Mouse (Mus musculus) embryonic facial prominence, embryonic 12.5 days (tissue): ENCODE results near the gene Tmem125. TPM values are rescaled to one million over a fixed set of nuclear protein-coding genes. Genes with fewer than 3 reads are reported as not detected.
"Not testable (repeated sequence)": the region's sequence is repeated elsewhere in the genome, so short reads cannot be mapped to it uniquely, and the experiment has no call there.

ENCODE experiments used
- ATAC-seq: fragments of 200-750 bp; cut with Nextera tagmentation; 2 replicates; pipeline ENCODE4 v1.8.0; 2017; ENCODE audit not compliant: insufficient number of reproducible peaks, insufficient read depth, low FRiP score, low TSS enrichment
- H3K27ac ChIP-seq: fragments of 300-500 bp; sonication (generic); 2 replicates; pipeline ENCODE4 v1.5.1; 2016; ENCODE audit warnings: mild to moderate bottlenecking
- H3K27me3 ChIP-seq: fragments of 300-500 bp; sonication (generic); 2 replicates; pipeline ENCODE4 v1.6.1; 2016; ENCODE audit warnings: mild to moderate bottlenecking, moderate library complexity
- H3K36me3 ChIP-seq: fragments of 300-500 bp; sonication (generic); 2 replicates; pipeline ENCODE4 v1.6.1; 2016; ENCODE audit warnings: mild to moderate bottlenecking
- H3K4me1 ChIP-seq: fragments of 300-500 bp; sonication (generic); 2 replicates; pipeline ENCODE4 v1.6.1; 2016
- H3K4me2 ChIP-seq: fragments of 300-500 bp; sonication (generic); replicated peaks from 2 replicates; pipeline ENCODE4 v1.6.1; 2016; ENCODE audit warnings: mild to moderate bottlenecking, moderate library complexity
- H3K4me3 ChIP-seq: fragments of 300-500 bp; sonication (generic); 2 replicates; pipeline ENCODE4 v1.5.1; 2016; ENCODE audit warnings: mild to moderate bottlenecking
- H3K9ac ChIP-seq: fragments of 300-500 bp; sonication (generic); 2 replicates; pipeline ENCODE4 v1.6.1; 2016; ENCODE audit warnings: mild to moderate bottlenecking, moderate library complexity
- H3K9me3 ChIP-seq: fragments of 300-500 bp; sonication (generic); 2 replicates; pipeline ENCODE4 v1.6.1; 2016; ENCODE audit warnings: mild to moderate bottlenecking, moderate library complexity
- WGBS: fragments of 180-500 bp; shearing (Covaris S2); methylation state at CpG from one replicate; pipeline ENCODE4 v1.1.7; 2016; 5-methylcytosine and 5-hydroxymethylcytosine counted together
- polyA plus RNA-seq: library from polyadenylated mRNA; unstranded; fragments of >200 nt; fragmentation: Nextera tagmentation; extraction: Ambion mirVana; gene quantifications from 2 replicates; pipeline ENCODE4 v1.2.1, GENCODE M21; 2016

Gene Tmem125
- polyA plus RNA-seq, 1 experiment from 2014 or later: 0.87 TPM

- no peaks in the 10 kb centered on the region for H3K27me3 ChIP-seq
- H3K4me3 ChIP-seq: no peak overlapping the region
- no peak overlapping the region for H3K4me2 ChIP-seq
- ATAC-seq: no peak
- no peaks in the 10 kb centered on the region for H3K4me1 ChIP-seq
- no peaks in the 10 kb centered on the region for H3K36me3 ChIP-seq
- no peaks in the 10 kb centered on the region for H3K9me3 ChIP-seq
- 0 out of 2 replicates have a peak overlapping the region, but pooled peaks have one; percentile 2 for H3K27ac ChIP-seq
- H3K9ac ChIP-seq: no peak overlapping the region
- 69% methylated on average over 13 of the region's 13 CpGs for WGBS
Observed at GRCm38 (mm10) chr4:118564062-118564925, 20.4 kb upstream of the Tmem125 start.

- WGBS: 66% methylated on average over 3 of the region's 3 CpGs
- no peak overlapping the region for H3K4me2 ChIP-seq
- no peak overlapping the region for H3K4me3 ChIP-seq
Observed at GRCm38 (mm10) chr4:118553039-118553649, 9.3 kb upstream of the Tmem125 start.

DNA sequence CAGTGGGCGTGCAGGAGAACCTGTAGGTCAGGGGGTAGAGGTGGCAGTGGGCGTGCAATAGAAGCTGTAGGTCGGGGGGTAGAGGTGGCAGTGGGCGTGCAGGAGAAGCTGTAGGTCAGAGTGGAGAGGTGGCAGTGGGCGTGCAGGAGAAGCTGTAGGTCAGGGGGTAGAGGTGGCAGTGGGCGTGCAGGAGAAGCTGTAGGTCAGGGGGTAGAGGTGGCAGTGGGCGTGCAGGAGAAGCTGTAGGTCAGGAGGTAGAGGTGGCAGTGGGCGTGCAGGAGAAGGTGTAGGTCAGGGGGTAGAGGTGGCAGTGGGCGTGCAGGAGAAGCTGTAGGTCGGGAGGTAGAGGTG lies 4.3 kb upstream of the Tmem125 start:
- not testable (repeated sequence) for H3K27me3 ChIP-seq, ATAC-seq, H3K4me2 ChIP-seq, H3K4me3 ChIP-seq, H3K9ac ChIP-seq, H3K4me1 ChIP-seq, H3K27ac ChIP-seq, H3K36me3 ChIP-seq, H3K9me3 ChIP-seq
- WGBS: 88% methylated on average over 10 of the region's 10 CpGs

More at GRCm38 (mm10) chr4:118553039-118553649, 9.3 kb upstream of the Tmem125 start:
- no peaks in the 10 kb centered on the region for H3K36me3 ChIP-seq
- H3K9me3 ChIP-seq: no peaks in the 10 kb centered on the region
- H3K9ac ChIP-seq: no peak overlapping the region
- ATAC-seq: no peak
- no peaks in the 10 kb centered on the region for H3K27me3 ChIP-seq
- H3K4me1 ChIP-seq: no peaks in the 10 kb centered on the region
- H3K27ac ChIP-seq: no peak overlapping the region

- WGBS: 88% methylated on average over 23 of the region's 23 CpGs
- not testable (repeated sequence) for H3K27ac ChIP-seq, ATAC-seq, H3K4me3 ChIP-seq, H3K27me3 ChIP-seq, H3K9ac ChIP-seq, H3K4me2 ChIP-seq, H3K36me3 ChIP-seq, H3K9me3 ChIP-seq, H3K4me1 ChIP-seq
Observed at GRCm38 (mm10) chr4:118547424-118548129, 3.7 kb upstream of the Tmem125 start.

DNA sequence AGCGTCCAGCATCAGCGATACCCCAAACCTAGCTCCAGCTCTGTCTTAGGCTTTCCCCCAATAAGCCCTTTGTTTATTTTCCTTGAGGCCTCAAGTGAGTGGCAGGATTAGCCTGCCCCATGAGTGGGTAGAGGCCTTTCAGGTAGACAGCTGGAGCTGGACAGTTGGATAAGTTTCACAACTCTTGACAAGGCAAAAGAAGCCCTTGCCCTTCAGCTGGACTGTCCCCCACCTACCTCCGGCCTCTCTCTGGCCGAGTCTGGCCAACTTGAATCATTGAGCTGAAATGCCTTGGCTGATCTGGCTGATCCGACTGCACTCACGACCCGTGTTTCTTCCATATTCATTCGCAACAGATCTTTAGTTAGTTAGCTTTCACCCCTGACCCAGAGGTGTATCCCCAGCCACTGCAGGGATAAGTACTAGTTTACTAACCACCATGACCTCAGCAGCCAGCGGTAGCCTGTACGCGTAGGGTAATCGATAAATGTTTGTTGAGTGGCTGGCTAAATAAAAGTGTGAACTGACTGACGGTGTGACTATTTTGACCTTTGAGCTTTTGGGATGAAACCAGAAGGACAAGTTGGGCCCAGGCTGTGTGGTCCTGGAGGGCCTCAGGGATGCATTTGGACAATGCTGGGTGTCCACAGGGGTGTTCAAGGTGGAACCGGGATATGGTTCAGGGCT lies 740 bp upstream of the Tmem125 start:
- Histone ChIP-seq H3K4me1 (peaks cover 18% of the 10 kb centered on the region), H3K9me3 (no peaks in the 10 kb centered on the region), H3K36me3 (no peaks in the 10 kb centered on the region), H3K27ac (no peak overlapping the region), H3K4me2 (0 out of 2 replicates have a peak overlapping the region, but pooled peaks have one; percentile 54), H3K27me3 (0 out of 2 replicates have a peak, but pooled peaks cover 5% of the 10 kb centered on the region), H3K9ac (no peak overlapping the region), H3K4me3 (no peak overlapping the region)
- 71% methylated on average over 14 of the region's 14 CpGs for WGBS
- no peak for ATAC-seq

GRCm38 (mm10) chr4:118543158-118543530 lies 700 bp downstream of the Tmem125 start:
- H3K27ac ChIP-seq: no peak overlapping the region
- H3K9ac ChIP-seq: no peak overlapping the region
- H3K27me3 ChIP-seq: peaks cover 10% of the 10 kb centered on the region; the same call in 1 of the 2 replicates
- H3K36me3 ChIP-seq: no peaks in the 10 kb centered on the region
- no peaks in the 10 kb centered on the region for H3K9me3 ChIP-seq
- H3K4me2 ChIP-seq: peak overlapping the region; percentile 54
- peak overlapping the region; percentile 24 for H3K4me3 ChIP-seq
- WGBS: 9% methylated on average over 13 of the region's 13 CpGs
- ATAC-seq: no peak
- peaks cover 22% of the 10 kb centered on the region for H3K4me1 ChIP-seq

DNA sequence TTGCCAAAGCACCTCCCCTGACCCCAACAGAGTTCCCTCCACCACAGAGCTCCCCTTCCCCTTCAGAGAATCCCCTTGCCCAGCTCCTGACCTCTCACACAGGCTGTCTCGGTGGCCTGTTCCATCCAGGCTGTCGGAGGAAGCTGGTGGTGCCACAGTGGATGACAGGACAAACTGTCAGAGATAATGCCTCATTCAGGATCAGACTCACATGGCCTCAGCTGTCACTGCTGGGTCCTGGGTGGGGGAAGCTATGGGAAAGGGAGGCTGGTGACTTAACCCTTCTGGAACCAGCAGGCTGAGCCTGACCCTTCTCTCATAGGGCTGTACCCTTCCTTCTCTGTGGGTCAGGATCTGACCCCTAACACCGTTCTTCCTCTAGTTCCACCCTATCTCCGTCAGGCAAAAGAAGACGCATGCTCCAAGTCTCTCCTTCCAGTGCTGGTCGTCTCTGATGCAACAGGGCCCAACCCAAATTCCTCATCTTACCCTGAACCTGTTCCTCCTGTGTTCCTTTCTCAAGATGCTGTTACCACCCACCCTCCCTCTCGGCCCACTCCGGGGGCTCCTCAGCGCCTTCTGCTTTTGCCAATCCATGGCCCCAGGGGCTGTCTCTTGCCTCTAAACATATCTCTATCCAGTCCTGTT lies 1.2 kb downstream of the Tmem125 start:
- peak overlapping the region; percentile 54; the same call in 1 of the 2 replicates for H3K4me2 ChIP-seq

DNA sequence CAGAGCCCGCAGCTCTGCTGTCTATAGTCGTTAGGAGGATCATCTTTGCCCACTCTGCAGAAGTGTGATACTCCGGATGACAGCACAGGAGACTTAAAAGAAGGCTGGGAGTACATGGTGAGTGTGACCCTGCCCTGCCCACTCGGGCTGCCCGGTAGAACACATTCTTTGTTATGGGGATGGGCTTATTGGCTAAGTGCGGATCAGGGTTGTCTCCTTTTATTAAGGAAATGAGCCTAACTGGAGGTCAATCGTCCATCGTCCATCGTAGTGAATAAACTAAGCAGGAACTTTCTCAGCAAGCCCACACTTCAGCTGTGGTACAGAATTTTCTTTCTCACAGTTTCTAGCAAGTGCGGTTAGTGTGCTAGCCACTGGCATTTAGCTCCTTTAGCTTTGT lies 3.9 kb downstream of the Tmem125 start:
- Histone ChIP-seq H3K27ac (no peak overlapping the region), H3K9me3 (no peaks in the 10 kb centered on the region), H3K4me1 (peaks cover 24% of the 10 kb centered on the region), H3K27me3 (peaks cover 10% of the 10 kb centered on the region; the same call in 1 of the 2 replicates), H3K9ac (no peak overlapping the region), H3K36me3 (no peaks in the 10 kb centered on the region), H3K4me3 (no peak overlapping the region), H3K4me2 (no peak overlapping the region)
- ATAC-seq: no peak
- WGBS: 15% methylated on average over 10 of the region's 10 CpGs

More for the DNA sequence above, 1.2 kb downstream of the Tmem125 start:
- no peak for ATAC-seq
- Histone ChIP-seq H3K36me3 (no peaks in the 10 kb centered on the region), H3K4me3 (no peak overlapping the region), H3K4me1 (peaks cover 24% of the 10 kb centered on the region), H3K27ac (no peak overlapping the region), H3K27me3 (peaks cover 10% of the 10 kb centered on the region; the same call in 1 of the 2 replicates), H3K9ac (no peak overlapping the region), H3K9me3 (no peaks in the 10 kb centered on the region)
- 41% methylated on average over 9 of the region's 9 CpGs for WGBS

DNA sequence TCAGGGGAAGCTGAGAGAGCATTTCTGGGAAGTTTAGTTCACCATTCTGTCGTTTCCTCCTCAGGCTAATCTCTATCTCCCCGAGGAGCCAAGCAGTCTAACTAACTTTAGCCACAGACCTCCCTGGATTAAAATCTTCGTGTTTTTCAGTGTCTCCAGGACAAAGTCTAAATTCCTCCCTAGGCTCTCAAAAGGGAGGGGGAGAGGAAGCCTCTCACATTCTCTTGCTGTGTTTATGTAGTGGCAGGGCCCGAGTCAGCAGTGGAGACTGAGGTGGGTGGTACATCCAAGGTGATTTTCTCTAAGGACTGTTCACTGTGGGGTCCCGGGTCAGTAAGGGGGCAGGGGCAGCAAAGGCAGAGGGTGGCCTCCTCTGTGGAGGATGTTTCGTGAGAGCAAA lies 6.0 kb downstream of the Tmem125 start:
- H3K4me3 ChIP-seq: no peak overlapping the region
- 38% methylated on average over 6 of the region's 6 CpGs for WGBS
- peaks cover 10% of the 10 kb centered on the region; the same call in 1 of the 2 replicates for H3K27me3 ChIP-seq
- H3K9ac ChIP-seq: no peak overlapping the region
- H3K4me2 ChIP-seq: no peak overlapping the region
- no peak overlapping the region for H3K27ac ChIP-seq
- ATAC-seq: no peak
- H3K4me1 ChIP-seq: peaks cover 17% of the 10 kb centered on the region
- no peaks in the 10 kb centered on the region for H3K36me3 ChIP-seq
- H3K9me3 ChIP-seq: no peaks in the 10 kb centered on the region

DNA sequence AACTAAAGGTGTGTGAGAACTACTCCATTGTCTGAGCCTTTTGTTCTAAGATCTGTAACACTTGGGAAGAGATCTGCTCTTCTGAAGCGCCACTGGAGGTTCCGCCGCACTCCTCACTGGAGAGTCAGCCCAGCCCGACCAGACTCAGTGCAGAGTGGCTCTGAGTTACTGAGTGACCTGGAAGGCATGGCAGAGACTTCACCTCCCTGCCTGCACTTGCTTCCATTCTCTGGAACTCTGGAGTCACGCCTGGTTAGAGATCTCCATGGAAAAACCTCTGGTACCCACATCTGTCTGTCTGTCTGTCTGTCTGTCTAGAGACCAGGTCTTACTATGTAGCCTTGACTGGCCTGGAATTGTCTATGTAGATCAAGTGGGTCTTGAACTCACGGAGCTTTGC lies 8.2 kb downstream of the Tmem125 start:
- Histone ChIP-seq H3K27me3 (peaks cover 5% of the 10 kb centered on the region; the same call in 1 of the 2 replicates), H3K9me3 (no peaks in the 10 kb centered on the region), H3K27ac (no peak overlapping the region), H3K4me1 (peaks cover 15% of the 10 kb centered on the region), H3K4me2 (no peak overlapping the region), H3K4me3 (no peak overlapping the region), H3K36me3 (no peaks in the 10 kb centered on the region), H3K9ac (no peak overlapping the region)
- ATAC-seq: no peak
- 81% methylated on average over 6 of the region's 6 CpGs for WGBS

GRCm38 (mm10) chr4:118533605-118534004 lies 10.2 kb downstream of the Tmem125 start:
- 71% methylated on average over 7 of the region's 7 CpGs for WGBS
- H3K9me3 ChIP-seq: no peaks in the 10 kb centered on the region

More at GRCm38 (mm10) chr4:118533605-118534004, 10.2 kb downstream of the Tmem125 start:
- H3K4me3 ChIP-seq: no peak overlapping the region
- H3K27ac ChIP-seq: no peak overlapping the region
- peaks cover 5% of the 10 kb centered on the region; the same call in 1 of the 2 replicates for H3K4me1 ChIP-seq
- no peak for ATAC-seq
- H3K9ac ChIP-seq: no peak overlapping the region
- peaks cover 2% of the 10 kb centered on the region; the same call in 1 of the 2 replicates for H3K27me3 ChIP-seq
- no peaks in the 10 kb centered on the region for H3K36me3 ChIP-seq
- H3K4me2 ChIP-seq: no peak overlapping the region
